Mouse (Mus musculus): Measurements from ENCODE around the gene 1700006A11Rik. TPM values are rescaled to one million over a fixed set of nuclear protein-coding genes. Genes with fewer than 3 reads are reported as not detected.
"Not testable (repeated sequence)": the region's sequence is repeated elsewhere in the genome, so short reads cannot be mapped to it uniquely, and the experiment has no call there.

Gene 1700006A11Rik
- not detected in 2 replicates for polyA plus RNA-seq (2011; ENCODE audit: insufficient read depth, insufficient read length, low replicate concordance, missing spikeins)

GRCm38 (mm10) chr3:124425940-124426339 is at the start of gene 1700006A11Rik:
1700006A11Rik (minus strand) TSS chr3:124426040.
- H3K4me3 ChIP-seq (replicated peaks; ENCODE audit: control insufficient read depth, low read depth, low read length), result no peak within 1 kb of the TSS
- 71% methylated on average over 1 of the region's 1 CpGs for WGBS
- TF ChIP-seq CTCF (IDR thresholded peaks at IDR 0.05; ENCODE audit: control insufficient read depth, insufficient read depth, low read length) (no peak), POLR2A (IDR thresholded peaks at IDR 0.05; ENCODE audit: borderline replicate concordance, control insufficient read depth, low read depth, low read length) (no peak)
- H3K27ac ChIP-seq (ENCODE audit: control insufficient read depth, insufficient read depth, low read depth, low read length, poor library complexity), result no peak within 1 kb of the TSS
- H3K4me1 ChIP-seq (ENCODE audit: control insufficient read depth, insufficient read depth, low read length), result no peaks in the 10 kb centered on the region

GRCm38 (mm10) chr3:124474291-124474690 is 48.5 kb upstream of the 1700006A11Rik start:
- H3K4me3 ChIP-seq (replicated peaks; ENCODE audit: control insufficient read depth, low read depth, low read length); H3K4me1 ChIP-seq (ENCODE audit: control insufficient read depth, insufficient read depth, low read length); H3K27ac ChIP-seq (ENCODE audit: control insufficient read depth, insufficient read depth, low read depth, low read length, poor library complexity): not testable (repeated sequence)
- 34% methylated on average over 5 of the region's 5 CpGs for WGBS

DNA sequence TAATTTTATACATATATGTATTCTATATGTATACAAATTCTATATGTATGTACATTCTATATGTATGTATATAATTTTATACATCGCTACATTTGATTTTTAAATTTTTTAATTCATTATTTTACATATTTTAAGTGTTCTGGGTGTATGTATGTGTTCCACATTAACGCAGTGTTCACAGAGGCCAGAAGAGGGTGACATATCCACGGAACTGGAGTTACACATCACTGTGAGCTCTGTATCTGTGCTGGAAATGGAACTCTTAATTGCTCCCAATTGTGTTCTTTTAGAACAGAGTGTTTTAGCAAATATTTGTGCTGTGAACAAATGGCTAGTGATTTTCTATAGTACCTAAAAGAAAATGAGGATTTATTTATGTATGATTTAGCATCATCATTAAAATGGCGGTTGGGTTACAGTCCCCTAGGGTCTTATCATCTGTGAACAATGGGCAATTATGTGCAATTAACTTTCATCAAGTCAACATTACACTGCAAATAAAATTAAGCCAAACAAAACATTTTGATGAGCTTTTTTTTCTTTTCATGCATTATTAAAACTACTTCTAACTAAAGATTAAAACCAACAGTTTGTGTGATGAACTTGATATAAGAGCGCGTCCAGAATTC is 40.4 kb upstream of the 1700006A11Rik start:
- TF ChIP-seq POLR2A (IDR thresholded peaks at IDR 0.05; ENCODE audit: borderline replicate concordance, control insufficient read depth, low read depth, low read length) (no peak), CTCF (IDR thresholded peaks at IDR 0.05; ENCODE audit: control insufficient read depth, insufficient read depth, low read length) (no peak)
- Histone ChIP-seq H3K4me1 (ENCODE audit: control insufficient read depth, insufficient read depth, low read length) (no peaks in the 10 kb centered on the region), H3K4me3 (replicated peaks; ENCODE audit: control insufficient read depth, low read depth, low read length) (no peak overlapping the region), H3K27ac (ENCODE audit: control insufficient read depth, insufficient read depth, low read depth, low read length, poor library complexity) (no peak overlapping the region)
- 79% methylated on average over 6 of the region's 6 CpGs for WGBS

GRCm38 (mm10) chr3:124392201-124392600 is 33.6 kb downstream of the 1700006A11Rik start:
- 73% methylated on average over 5 of the region's 5 CpGs for WGBS

DNA sequence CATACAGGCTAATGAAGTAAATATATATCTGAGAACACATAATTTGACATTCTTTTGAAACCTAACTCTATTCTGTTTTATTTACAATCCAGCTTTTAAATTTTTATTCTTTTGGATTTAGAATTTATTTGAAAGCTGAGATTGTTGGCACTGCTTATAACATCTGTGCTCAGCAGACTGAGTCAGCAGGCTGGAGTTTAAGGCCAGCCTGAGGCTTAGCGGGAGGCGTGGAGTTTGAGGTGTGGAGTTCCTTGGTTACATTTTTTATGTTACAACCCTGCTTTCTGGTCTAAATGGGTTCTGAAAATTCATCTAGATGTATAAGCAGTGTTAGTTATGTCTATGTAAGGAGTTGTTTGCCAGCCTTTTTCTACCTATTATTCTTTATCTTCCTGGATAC is 35.7 kb downstream of the 1700006A11Rik start:
- Histone ChIP-seq H3K27ac (ENCODE audit: control insufficient read depth, insufficient read depth, low read depth, low read length, poor library complexity) (no peak overlapping the region), H3K4me3 (replicated peaks; ENCODE audit: control insufficient read depth, low read depth, low read length) (no peak overlapping the region), H3K4me1 (ENCODE audit: control insufficient read depth, insufficient read depth, low read length) (no peaks in the 10 kb centered on the region)
- no peak for TF ChIP-seq CTCF (IDR thresholded peaks at IDR 0.05; ENCODE audit: control insufficient read depth, insufficient read depth, low read length)
- no peak for TF ChIP-seq POLR2A (IDR thresholded peaks at IDR 0.05; ENCODE audit: borderline replicate concordance, control insufficient read depth, low read depth, low read length)
- WGBS, result 80% methylated on average over 2 of the region's 2 CpGs

More at GRCm38 (mm10) chr3:124392201-124392600, 33.6 kb downstream of the 1700006A11Rik start:
- Histone ChIP-seq H3K27ac (ENCODE audit: control insufficient read depth, insufficient read depth, low read depth, low read length, poor library complexity) (no peak overlapping the region), H3K4me1 (ENCODE audit: control insufficient read depth, insufficient read depth, low read length) (no peaks in the 10 kb centered on the region), H3K4me3 (replicated peaks; ENCODE audit: control insufficient read depth, low read depth, low read length) (no peak overlapping the region)
- TF ChIP-seq CTCF (IDR thresholded peaks at IDR 0.05; ENCODE audit: control insufficient read depth, insufficient read depth, low read length) (no peak), POLR2A (IDR thresholded peaks at IDR 0.05; ENCODE audit: borderline replicate concordance, control insufficient read depth, low read depth, low read length) (no peak)

DNA sequence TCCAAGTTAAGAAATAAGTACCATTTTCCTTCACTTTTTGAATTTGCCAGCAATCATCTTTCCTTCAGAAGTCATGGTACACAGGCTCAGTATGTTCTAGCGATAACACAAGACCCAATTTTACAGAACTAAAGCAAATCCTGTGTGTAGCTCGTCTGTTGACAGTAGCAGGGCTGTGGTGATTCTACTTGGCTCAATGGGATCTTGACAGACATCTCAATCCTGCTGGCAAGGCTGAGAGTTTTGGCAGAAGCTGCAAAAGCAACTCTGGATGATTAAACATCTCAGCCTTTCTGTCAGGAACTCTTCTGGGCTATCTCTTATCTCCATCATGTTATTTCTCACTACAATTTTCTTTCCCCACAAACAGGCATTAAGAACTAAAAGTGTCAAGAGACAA is 36.2 kb downstream of the 1700006A11Rik start:
- no peak overlapping the region for H3K4me3 ChIP-seq (replicated peaks; ENCODE audit: control insufficient read depth, low read depth, low read length)
- TF ChIP-seq CTCF (IDR thresholded peaks at IDR 0.05; ENCODE audit: control insufficient read depth, insufficient read depth, low read length) (no peak), POLR2A (IDR thresholded peaks at IDR 0.05; ENCODE audit: borderline replicate concordance, control insufficient read depth, low read depth, low read length) (no peak)
- 59% methylated on average over 2 of the region's 2 CpGs for WGBS
- no peaks in the 10 kb centered on the region for H3K4me1 ChIP-seq (ENCODE audit: control insufficient read depth, insufficient read depth, low read length)
- H3K27ac ChIP-seq (ENCODE audit: control insufficient read depth, insufficient read depth, low read depth, low read length, poor library complexity), result no peak overlapping the region

DNA sequence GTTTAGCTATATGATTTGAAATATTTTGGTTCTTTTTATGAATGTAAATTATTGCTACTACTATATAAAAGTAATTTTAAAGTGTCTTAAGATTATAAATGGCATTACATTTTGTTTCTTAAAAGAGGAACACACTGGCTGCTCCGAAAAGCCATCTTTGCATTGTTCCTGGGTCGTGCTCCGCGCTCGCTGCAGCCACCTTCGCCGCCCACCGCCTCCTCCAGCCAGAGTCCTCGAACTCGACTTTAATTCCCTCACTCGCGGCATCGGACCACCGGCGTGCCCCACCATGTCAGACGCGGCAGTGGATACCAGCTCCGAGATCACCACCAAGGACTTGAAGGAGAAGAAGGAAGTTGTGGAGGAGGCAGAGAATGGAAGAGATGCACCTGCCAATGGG is 40.5 kb downstream of the 1700006A11Rik start:
- not testable (repeated sequence) for H3K4me3 ChIP-seq (replicated peaks; ENCODE audit: control insufficient read depth, low read depth, low read length); H3K27ac ChIP-seq (ENCODE audit: control insufficient read depth, insufficient read depth, low read depth, low read length, poor library complexity); H3K4me1 ChIP-seq (ENCODE audit: control insufficient read depth, insufficient read depth, low read length)
- 84% methylated on average over 18 of the region's 18 CpGs for WGBS

- 72% methylated on average over 2 of the region's 2 CpGs for WGBS
- no peaks in the 10 kb centered on the region for H3K4me1 ChIP-seq (ENCODE audit: control insufficient read depth, insufficient read depth, low read length)
- no peak for TF ChIP-seq CTCF (IDR thresholded peaks at IDR 0.05; ENCODE audit: control insufficient read depth, insufficient read depth, low read length)
- TF ChIP-seq POLR2A (IDR thresholded peaks at IDR 0.05; ENCODE audit: borderline replicate concordance, control insufficient read depth, low read depth, low read length), result no peak
- no peak overlapping the region for H3K27ac ChIP-seq (ENCODE audit: control insufficient read depth, insufficient read depth, low read depth, low read length, poor library complexity)
- H3K4me3 ChIP-seq (replicated peaks; ENCODE audit: control insufficient read depth, low read depth, low read length), result no peak overlapping the region
Measured at GRCm38 (mm10) chr3:124372031-124372430, 53.8 kb downstream of the 1700006A11Rik start.

DNA sequence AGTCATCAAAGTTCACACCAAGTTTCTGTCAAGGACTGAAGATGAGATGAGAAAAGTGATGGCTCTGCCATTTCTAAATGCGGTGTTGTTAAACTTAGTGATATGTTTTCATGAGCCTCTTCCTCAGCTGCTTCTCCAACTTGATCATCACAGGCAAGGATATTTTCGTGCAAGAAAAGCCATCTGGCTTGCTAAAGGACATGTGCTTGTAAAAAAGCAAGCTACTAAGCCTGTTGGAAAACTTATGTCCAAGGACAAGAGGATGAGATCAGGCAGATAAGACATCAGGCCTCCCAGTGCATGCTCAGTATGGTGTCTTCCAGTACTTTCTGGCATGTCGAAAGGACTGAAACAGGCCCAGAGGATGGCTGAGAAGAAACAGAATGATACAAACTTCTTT is 68.3 kb downstream of the 1700006A11Rik start:
- TF ChIP-seq CTCF (IDR thresholded peaks at IDR 0.05; ENCODE audit: control insufficient read depth, insufficient read depth, low read length) (no peak), POLR2A (IDR thresholded peaks at IDR 0.05; ENCODE audit: borderline replicate concordance, control insufficient read depth, low read depth, low read length) (no peak)
- H3K4me3 ChIP-seq (replicated peaks; ENCODE audit: control insufficient read depth, low read depth, low read length), result no peak overlapping the region
- no peaks in the 10 kb centered on the region for H3K4me1 ChIP-seq (ENCODE audit: control insufficient read depth, insufficient read depth, low read length)
- WGBS, result 80% methylated on average over 3 of the region's 3 CpGs
- H3K27ac ChIP-seq (ENCODE audit: control insufficient read depth, insufficient read depth, low read depth, low read length, poor library complexity), result no peak overlapping the region

Other genes starting within 250 kb of the 1700006A11Rik start
- not detected in 2 replicates for gene Tram1l1, start 105.2 kb downstream of the 1700006A11Rik start, polyA plus RNA-seq (2011; ENCODE audit: insufficient read depth, insufficient read length, low replicate concordance, missing spikeins)
- not detected in 2 replicates for gene 1700003H04Rik, start 155.1 kb upstream of the 1700006A11Rik start, polyA plus RNA-seq (2011; ENCODE audit: insufficient read depth, insufficient read length, low replicate concordance, missing spikeins)

All from bone marrow, adult 2 months (tissue).